Mouse (Mus musculus) megakaryocyte, embryonic 14.5 days (primary cell): ENCODE results near the gene Ptpn6.

Experiments
- FLI1 ChIP-seq: IDR thresholded peaks from 2 replicates; pipeline ENCODE4 v1.6.1; 2012; ENCODE audit warnings: low read length, inconsistent platforms, mixed read lengths
- GATA1 ChIP-seq: IDR thresholded peaks from 3 replicates; pipeline ENCODE4 v1.6.1; 2012; ENCODE audit warnings: mixed read lengths, low read length, inconsistent platforms, borderline replicate concordance

- TF ChIP-seq GATA1: no peak
- no peak for TF ChIP-seq FLI1
These were observed 30.2 kb upstream of the Ptpn6 start for GRCm38 (mm10) chr6:124768704-124769044.
